Comparison of ENCODE assay signal across 8 mouse cellular contexts in the genomic region with DNA sequence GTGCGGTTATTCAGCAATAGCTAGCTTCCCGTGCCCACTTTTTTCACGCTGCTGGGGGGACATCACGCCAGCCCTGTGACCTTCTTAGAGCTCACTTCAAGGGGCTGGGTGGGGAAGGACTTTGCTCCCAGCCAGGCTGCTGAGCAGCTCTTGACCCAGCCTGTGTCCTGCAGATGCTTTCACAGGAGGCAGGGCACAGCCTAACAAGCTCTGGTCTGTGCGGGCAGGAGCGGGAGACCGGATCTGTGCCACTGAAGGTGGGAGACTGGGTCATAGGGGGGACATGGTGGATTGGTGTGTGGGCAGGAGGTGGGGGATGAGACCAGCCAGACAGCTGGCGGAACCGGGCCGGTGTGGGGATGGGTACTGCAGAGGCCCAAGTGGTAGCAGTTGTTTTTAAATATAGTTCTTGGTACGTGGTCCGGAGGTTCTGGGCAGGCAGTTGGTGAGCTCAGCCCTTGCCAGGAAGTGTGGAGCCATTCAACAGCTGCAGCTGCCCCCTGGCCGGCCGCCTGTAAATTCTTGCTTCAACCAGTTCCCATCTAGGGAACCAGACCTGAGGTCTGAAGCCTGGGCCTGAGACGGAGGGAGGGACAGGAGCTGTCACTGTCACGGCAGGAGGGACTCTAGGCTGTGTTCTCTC. TPM values are rescaled to one million over a fixed set of nuclear protein-coding genes. Genes with fewer than 3 reads are reported as not detected.
A peak's percentile ranks its signal among the peaks of the same experiment; 100 is the strongest.
DNase-seq lines count a peak whose midpoint lies in the region; ATAC-seq and TF ChIP-seq lines count a peak whose summit lies in the region.

No protein-coding gene starts in this region.

- H3K4me3 ChIP-seq in testis, adult 2 months (ENCODE audit: control insufficient read depth, low read depth, low read length): peak overlapping the region; percentile 19; the same call in 1 of the 2 replicates
- H3K4me3 ChIP-seq in hindbrain, embryonic 12.5 days: no peak overlapping the region
- H3K4me3 ChIP-seq in neural tube, embryonic 14.5 days (ENCODE audit: low read depth, low read length): no peak overlapping the region

- H3K9me3 ChIP-seq in hindbrain, embryonic 12.5 days (replicated peaks): no peaks in the 10 kb centered on the region
- no peaks in the 10 kb centered on the region for H3K9me3 ChIP-seq in neural tube, embryonic 14.5 days (ENCODE audit: control insufficient read depth, low read length)

- TF ChIP-seq CTCF in testis, adult 2 months (IDR thresholded peaks at IDR 0.05; ENCODE audit: control insufficient read depth, insufficient read depth, insufficient replicate concordance, low read depth, low read length): no peak

- TF ChIP-seq POLR2A in testis, adult 2 months (IDR thresholded peaks at IDR 0.05; ENCODE audit: control insufficient read depth, low read depth, low read length): no peak

- peak overlapping the region; percentile 88 for H3K27ac ChIP-seq in testis, adult 2 months (ENCODE audit: control insufficient read depth, insufficient read depth, low read depth, low read length)
- peak overlapping the region; percentile 12; the same call in 1 of the 2 replicates for H3K27ac ChIP-seq in hindbrain, embryonic 12.5 days
- peak overlapping the region; percentile 39; the same call in 1 of the 2 replicates for H3K27ac ChIP-seq in neural tube, embryonic 14.5 days (ENCODE audit: low read depth, low read length)

- peak overlapping the region; percentile 47; the same call in 1 of the 2 replicates for H3K9ac ChIP-seq in hindbrain, embryonic 12.5 days
- H3K9ac ChIP-seq in neural tube, embryonic 14.5 days (replicated peaks; ENCODE audit: low read depth, low read length): 0 out of 2 replicates have a peak overlapping the region, but pooled peaks have one; percentile 28

- DNase-seq in adrenal gland, postnatal 10 days: peak; percentile 46
- no peak for DNase-seq in adrenal gland, postnatal 25 days
- no peak for DNase-seq in testis, postnatal 14 days (ENCODE audit: low spot score)
- peak; percentile 64 to 82 for DNase-seq in left cerebral cortex, postnatal 14 days (ENCODE audit: low spot score in 2 of 2)
- DNase-seq in spleen, postnatal 4 days (ENCODE audit: low spot score in 2 of 2): no peak

- H3K27me3 ChIP-seq in testis, adult 2 months (ENCODE audit: control insufficient read depth, insufficient read depth, low read length): no peaks in the 10 kb centered on the region
- no peaks in the 10 kb centered on the region for H3K27me3 ChIP-seq in hindbrain, embryonic 12.5 days
- H3K27me3 ChIP-seq in neural tube, embryonic 14.5 days (ENCODE audit: control insufficient read depth, insufficient read depth, low read length): no peaks in the 10 kb centered on the region

- H3K36me3 ChIP-seq in testis, adult 2 months (ENCODE audit: control insufficient read depth, insufficient read depth, low read length): peaks cover 2% of the 10 kb centered on the region
- peaks cover 34% of the 10 kb centered on the region for H3K36me3 ChIP-seq in hindbrain, embryonic 12.5 days
- peaks cover 20% of the 10 kb centered on the region for H3K36me3 ChIP-seq in neural tube, embryonic 14.5 days (ENCODE audit: control insufficient read depth, insufficient read depth, low read length)

- no peak for ATAC-seq in hindbrain, embryonic 12.5 days (ENCODE audit: low FRiP score)
- no peak for ATAC-seq in neural tube, embryonic 14.5 days (ENCODE audit: low read depth)

- H3K4me2 ChIP-seq in hindbrain, embryonic 12.5 days (replicated peaks): peak overlapping the region; percentile 72; the same call in 1 of the 2 replicates
- H3K4me2 ChIP-seq in neural tube, embryonic 14.5 days (ENCODE audit: low read depth, low read length): no peak overlapping the region

- intact Hi-C loops in left cerebral cortex, postnatal 14 days (cut with DNase I): loop anchor here (5.0 kb wide), 1 partner anchor 123 kb away; no protein-coding TSS in a partner anchor

- H3K4me1 ChIP-seq in testis, adult 2 months (ENCODE audit: control insufficient read depth, insufficient read depth, low read length): peaks cover 22% of the 10 kb centered on the region
- peaks cover 46% of the 10 kb centered on the region for H3K4me1 ChIP-seq in hindbrain, embryonic 12.5 days
- peaks cover 27% of the 10 kb centered on the region for H3K4me1 ChIP-seq in neural tube, embryonic 14.5 days (ENCODE audit: control insufficient read depth, insufficient read depth, low read length)

- WGBS in hindbrain, embryonic 12.5 days: 85% methylated on average over 16 of the region's 16 CpGs
- 74% methylated on average over 16 of the region's 16 CpGs for WGBS in neural tube, embryonic 14.5 days

RNA-seq across cellular contexts. Expression of gene Iffo1, which starts 4.0 kb away (rescaled TPM):
- total RNA-seq in adrenal gland, postnatal 10 days (2021): 10 to 100 TPM; 16.7 to 30.1 TPM
- 27.8 and 43.8 TPM in 2 replicates for total RNA-seq in adrenal gland, postnatal 25 days (2021)
- polyA plus RNA-seq in testis, adult 2 months (2012; rRNA removed): 60.9 and 62.9 TPM in 2 replicates
- 19.2 and 21.3 TPM in 2 replicates for polyA plus RNA-seq in hindbrain, embryonic 12.5 days (2016; fragmentation: Nextera tagmentation; extraction: Ambion mirVana)
- total RNA-seq in left cerebral cortex, postnatal 14 days (2021): 10 to 100 TPM; 51.9 to 57.4 TPM
- polyA plus RNA-seq in neural tube, embryonic 14.5 days (2014; fragmentation: Nextera tagmentation; extraction: Ambion mirVana): 18.3 and 18.5 TPM in 2 replicates

RNA-seq across cellular contexts. Expression of gene Gapdh, which starts 17.2 kb away (rescaled TPM):
- total RNA-seq in adrenal gland, postnatal 10 days (2021): 1,000 to 10,000 TPM; 1,844 to 1,863 TPM
- 1,475 and 1,510 TPM in 2 replicates for total RNA-seq in adrenal gland, postnatal 25 days (2021)
- polyA plus RNA-seq in testis, adult 2 months (2012; rRNA removed): 274 and 379 TPM in 2 replicates
- polyA plus RNA-seq in hindbrain, embryonic 12.5 days (2016; fragmentation: Nextera tagmentation; extraction: Ambion mirVana): 1,498 and 1,567 TPM in 2 replicates
- 1,000 to 10,000 TPM; 2,273 to 2,303 TPM for total RNA-seq in left cerebral cortex, postnatal 14 days (2021)
- 1,265 and 1,492 TPM in 2 replicates for polyA plus RNA-seq in neural tube, embryonic 14.5 days (2014; fragmentation: Nextera tagmentation; extraction: Ambion mirVana)

RNA-seq across cellular contexts. Expression of gene Nop2, which starts 17.3 kb away (rescaled TPM):
- 10 to 100 TPM; 36.7 to 42.2 TPM for total RNA-seq in adrenal gland, postnatal 10 days (2021)
- total RNA-seq in adrenal gland, postnatal 25 days (2021): 36.2 and 44.0 TPM in 2 replicates
- polyA plus RNA-seq in testis, adult 2 months (2012; rRNA removed): 24.5 and 26.2 TPM in 2 replicates
- 48.1 and 54.2 TPM in 2 replicates for polyA plus RNA-seq in hindbrain, embryonic 12.5 days (2016; fragmentation: Nextera tagmentation; extraction: Ambion mirVana)
- total RNA-seq in left cerebral cortex, postnatal 14 days (2021): 10 to 100 TPM; 28.8 to 32.3 TPM
- polyA plus RNA-seq in neural tube, embryonic 14.5 days (2014; fragmentation: Nextera tagmentation; extraction: Ambion mirVana): 45.0 and 49.6 TPM in 2 replicates

RNA-seq across cellular contexts. Expression of gene Ncapd2, which starts 42.5 kb away (rescaled TPM):
- total RNA-seq in adrenal gland, postnatal 10 days (2021): 10 to 100 TPM; 46.9 to 62.7 TPM
- total RNA-seq in adrenal gland, postnatal 25 days (2021): 35.6 and 48.3 TPM in 2 replicates
- 100 and 109 TPM in 2 replicates for polyA plus RNA-seq in testis, adult 2 months (2012; rRNA removed)
- 140 and 142 TPM in 2 replicates for polyA plus RNA-seq in hindbrain, embryonic 12.5 days (2016; fragmentation: Nextera tagmentation; extraction: Ambion mirVana)
- 10 to 100 TPM; 23.5 to 29.6 TPM for total RNA-seq in left cerebral cortex, postnatal 14 days (2021)
- polyA plus RNA-seq in neural tube, embryonic 14.5 days (2014; fragmentation: Nextera tagmentation; extraction: Ambion mirVana): 22.6 and 46.4 TPM in 2 replicates

RNA-seq across cellular contexts. Expression of gene Mrpl51, which starts 42.6 kb away (rescaled TPM):
- total RNA-seq in adrenal gland, postnatal 10 days (2021): 100 to 1,000 TPM; 250 to 274 TPM
- total RNA-seq in adrenal gland, postnatal 25 days (2021): 158 and 198 TPM in 2 replicates
- 171 and 194 TPM in 2 replicates for polyA plus RNA-seq in testis, adult 2 months (2012; rRNA removed)
- polyA plus RNA-seq in hindbrain, embryonic 12.5 days (2016; fragmentation: Nextera tagmentation; extraction: Ambion mirVana): 163 and 165 TPM in 2 replicates
- 10 to 100 TPM; 62.6 to 72.8 TPM for total RNA-seq in left cerebral cortex, postnatal 14 days (2021)
- polyA plus RNA-seq in neural tube, embryonic 14.5 days (2014; fragmentation: Nextera tagmentation; extraction: Ambion mirVana): 135 and 138 TPM in 2 replicates

Comparison
In these comparisons a context has a peak if more than half of its experiments do, and no peak if none do; other contexts are left out.
1. DNase-seq: peak in adrenal gland, postnatal 10 days (single experiment) and left cerebral cortex, postnatal 14 days (2 of 2); none in adrenal gland, postnatal 25 days (single experiment), testis, postnatal 14 days (single experiment) and spleen, postnatal 4 days (0 of 2).
2. H3K27ac ChIP-seq: peak in every context shown above with its lines; median percentile 88 in testis, adult 2 months; 39 in neural tube, embryonic 14.5 days; 12 in hindbrain, embryonic 12.5 days.